Mouse (Mus musculus) MEL (cell line): ENCODE measurements around the gene Cers5. TPM values are rescaled to one million over a fixed set of nuclear protein-coding genes. Genes with fewer than 3 reads are reported as not detected.
"Not testable (repeated sequence)": the region's sequence is repeated elsewhere in the genome, so short reads cannot be mapped to it uniquely, and the experiment has no call there.

ENCODE experiments used
- DNase-seq: peaks from one replicate; pipeline ENCODE4 v3.0.0; 2011; ENCODE audit warnings: low read depth, low spot score
- H3K27ac ChIP-seq: 2 replicates; pipeline ENCODE4 v1.5.1; 2012; ENCODE audit warnings: low read depth, mild to moderate bottlenecking, control low read depth, low read length, moderate library complexity; ENCODE audit not compliant: control insufficient read depth
- H3K27me3 ChIP-seq, 2 experiments: fragments of 150-350 bp in 1 of 2; sonication (generic) in 1 of 2; 2 replicates each; pipeline ENCODE4 v1.6.1; 2012; ENCODE audit warnings: low read length in 2 of 2, mild to moderate bottlenecking in 2 of 2, improper control_type of control experiment in 1 of 2, moderate library complexity in 1 of 2; ENCODE audit not compliant: insufficient read depth in 2 of 2, control insufficient read depth in 1 of 2
- H3K36me3 ChIP-seq, 2 experiments: 2 replicates each; pipeline ENCODE4 v1.6.1; 2012 to 2014; ENCODE audit warnings: low read length in 2 of 2, improper control_type of control experiment in 1 of 2, inconsistent platforms in 1 of 2, mild to moderate bottlenecking in 1 of 2; ENCODE audit not compliant: insufficient read depth in 2 of 2, control insufficient read depth in 1 of 2
- H3K4me1 ChIP-seq, 2 experiments: fragments of 150-350 bp in 1 of 2; sonication (generic) in 1 of 2; 2 replicates each; pipeline ENCODE4 v1.6.1; 2012; ENCODE audit warnings: low read length in 2 of 2, improper control_type of control experiment in 1 of 2, mild to moderate bottlenecking in 1 of 2; ENCODE audit not compliant: insufficient read depth in 2 of 2, control insufficient read depth in 1 of 2
- H3K4me3 ChIP-seq, 2 experiments: fragments of 150-350 bp in 1 of 2; sonication (generic) in 1 of 2; 2 replicates each; pipeline ENCODE4 v1.5.1; 2012; ENCODE audit warnings: low read depth in 2 of 2, low read length in 2 of 2, mild to moderate bottlenecking in 2 of 2, moderate library complexity in 2 of 2, control low read depth in 1 of 2, improper control_type of control experiment in 1 of 2; ENCODE audit not compliant: control insufficient read depth in 1 of 2, insufficient read depth in 1 of 2
- H3K79me2 ChIP-seq: 2 replicates; pipeline ENCODE4 v1.6.1; 2012; ENCODE audit warnings: mild to moderate bottlenecking, low read length, moderate library complexity; ENCODE audit not compliant: control insufficient read depth, poor library complexity, insufficient read depth
- H3K9ac ChIP-seq: 2 replicates; pipeline ENCODE4 v1.6.1; 2012; ENCODE audit warnings: low read depth, mild to moderate bottlenecking, control low read depth, low read length, moderate library complexity; ENCODE audit not compliant: control insufficient read depth, poor library complexity, severe bottlenecking
- H3K9me3 ChIP-seq: fragments of 150-350 bp; sonication (generic); replicated peaks from 2 replicates; pipeline ENCODE4 v1.6.1; 2012; ENCODE audit warnings: mild to moderate bottlenecking, low read length, improper control_type of control experiment, moderate library complexity; ENCODE audit not compliant: insufficient read depth
- CHD1 ChIP-seq: IDR thresholded peaks from 2 replicates; pipeline ENCODE4 v1.6.1; 2012; ENCODE audit warnings: low read depth, mild to moderate bottlenecking, inconsistent platforms, low read length, improper control_type of control experiment
- E2F4 ChIP-seq: IDR thresholded peaks from 2 replicates; pipeline ENCODE4 v1.6.1; 2011; ENCODE audit warnings: low read depth, low read length, improper control_type of control experiment, borderline replicate concordance
- ELF1 ChIP-seq: IDR thresholded peaks from 2 replicates; pipeline ENCODE4 v1.6.1; 2014; ENCODE audit warnings: low read depth, mild to moderate bottlenecking, inconsistent platforms, low read length, improper control_type of control experiment, moderate library complexity
- ETS1 ChIP-seq: IDR thresholded peaks from 2 replicates; pipeline ENCODE4 v1.6.1; 2012; ENCODE audit warnings: low read depth, mild to moderate bottlenecking, inconsistent platforms, low read length, improper control_type of control experiment, moderate library complexity
- GABPA ChIP-seq: IDR thresholded peaks from 2 replicates; pipeline ENCODE4 v1.6.1; 2012; ENCODE audit warnings: low read depth, mild to moderate bottlenecking, inconsistent platforms, low read length, improper control_type of control experiment, moderate library complexity
- GATA1 ChIP-seq: IDR thresholded peaks from 2 replicates; pipeline ENCODE4 v1.6.1; 2011; ENCODE audit warnings: low read depth, low read length, improper control_type of control experiment
- HCFC1 ChIP-seq: IDR thresholded peaks from 2 replicates; pipeline ENCODE4 v1.6.1; 2012; ENCODE audit warnings: low read depth, mild to moderate bottlenecking, inconsistent platforms, low read length, improper control_type of control experiment, moderate library complexity
- JUND ChIP-seq: IDR thresholded peaks from 2 replicates; pipeline ENCODE4 v1.6.1; 2011; ENCODE audit warnings: low read depth, mild to moderate bottlenecking, improper control_type of control experiment, low read length
- KAT2A ChIP-seq: conservative IDR thresholded peaks from 2 replicates; pipeline ENCODE4 v1.6.1; 2012; ENCODE audit warnings: low read depth, low read length, improper control_type of control experiment, inconsistent platforms
- MAX ChIP-seq: IDR thresholded peaks from 2 replicates; pipeline ENCODE4 v1.6.1; 2011; ENCODE audit warnings: low read length, improper control_type of control experiment
- MAZ ChIP-seq: IDR thresholded peaks from 2 replicates; pipeline ENCODE4 v1.6.1; 2012; ENCODE audit warnings: low read depth, mild to moderate bottlenecking, inconsistent platforms, low read length, improper control_type of control experiment
- MXI1 ChIP-seq: IDR thresholded peaks from 2 replicates; pipeline ENCODE4 v1.6.1; 2011; ENCODE audit warnings: mild to moderate bottlenecking, low read depth, low read length, improper control_type of control experiment
- MYC ChIP-seq: IDR thresholded peaks from 2 replicates; pipeline ENCODE4 v1.6.1; 2011; ENCODE audit warnings: low read depth, mild to moderate bottlenecking, low read length, improper control_type of control experiment, moderate library complexity
- NELFE ChIP-seq: IDR thresholded peaks from 2 replicates; pipeline ENCODE4 v1.6.1; 2011; ENCODE audit warnings: low read depth, low read length, improper control_type of control experiment
- NRF1 ChIP-seq: IDR thresholded peaks from 2 replicates; pipeline ENCODE4 v1.6.1; 2014; ENCODE audit warnings: low read depth, mild to moderate bottlenecking, inconsistent platforms, low read length, improper control_type of control experiment, moderate library complexity; ENCODE audit not compliant: poor library complexity, insufficient read depth, severe bottlenecking
- POLR2A ChIP-seq, 2 experiments: IDR thresholded peaks; 2 replicates each; pipeline ENCODE4 v1.6.1; 2011 to 2012; ENCODE audit warnings: low read length in 2 of 2, mild to moderate bottlenecking in 2 of 2, control low read depth in 1 of 2, improper control_type of control experiment in 1 of 2, low read depth in 1 of 2, moderate library complexity in 1 of 2; ENCODE audit not compliant: control insufficient read depth in 1 of 2, insufficient read depth in 1 of 2, poor library complexity in 1 of 2
- POLR2AphosphoS2 ChIP-seq: IDR thresholded peaks from 2 replicates; pipeline ENCODE4 v1.6.1; 2011; ENCODE audit warnings: low read length, improper control_type of control experiment
- POLR2AphosphoS5 ChIP-seq: IDR thresholded peaks from 2 replicates; pipeline ENCODE4 v1.6.1; 2012; ENCODE audit warnings: low read depth, borderline replicate concordance, mild to moderate bottlenecking, inconsistent platforms, low read length, moderate library complexity, mixed read lengths
- RCOR1 ChIP-seq: IDR thresholded peaks from 2 replicates; pipeline ENCODE4 v1.6.1; 2012; ENCODE audit warnings: low read depth, mild to moderate bottlenecking, inconsistent platforms, low read length, improper control_type of control experiment
- SIN3A ChIP-seq: IDR thresholded peaks from 2 replicates; pipeline ENCODE4 v1.6.1; 2012; ENCODE audit warnings: low read length, improper control_type of control experiment, inconsistent platforms
- TAL1 ChIP-seq: IDR thresholded peaks from 2 replicates; pipeline ENCODE4 v1.6.1; 2012; ENCODE audit warnings: mild to moderate bottlenecking, inconsistent platforms, low read length, moderate library complexity, mixed read lengths
- ZC3H11A ChIP-seq: IDR thresholded peaks from 2 replicates; pipeline ENCODE4 v1.6.1; 2012; ENCODE audit warnings: low read depth, mild to moderate bottlenecking, inconsistent platforms, low read length, improper control_type of control experiment
- ZKSCAN1 ChIP-seq: IDR thresholded peaks from 2 replicates; pipeline ENCODE4 v1.6.1; 2012; ENCODE audit warnings: low read depth, mild to moderate bottlenecking, inconsistent platforms, low read length, improper control_type of control experiment, moderate library complexity
- ZNF384 ChIP-seq: IDR thresholded peaks from 2 replicates; pipeline ENCODE4 v1.6.1; 2012; ENCODE audit warnings: low read depth, mild to moderate bottlenecking, inconsistent platforms, low read length, improper control_type of control experiment
- polyA plus RNA-seq, 2 experiments: library from polyadenylated mRNA; stranded (reverse) in 1 of 2; unstranded in 1 of 2; fragments of >175 nt in 1 of 2; fragments of >200 nt in 1 of 2; gene quantifications; 2 replicates each; pipeline versions ENCODE4 v1.2.1 to v1.2.4; 2012; ENCODE audit warnings: low replicate concordance in 2 of 2, low read depth in 1 of 2; ENCODE audit not compliant: insufficient read length in 2 of 2, insufficient read depth in 1 of 2, missing spikeins in 1 of 2
- total RNA-seq: library from RNA; depleted of rRNA; stranded (reverse); fragments of 300-350 nt; gene quantifications from 2 replicates; pipeline ENCODE4 v1.2.3, GENCODE M21; 2012

Gene Cers5
- total and polyA plus RNA-seq, 3 experiments, result 21.8 to 43.5 TPM; not detected in 1

- H3K27ac ChIP-seq, H3K9ac ChIP-seq, H3K36me3 ChIP-seq, H3K9me3 ChIP-seq, H3K4me3 ChIP-seq, H3K27me3 ChIP-seq, DNase-seq: not testable (repeated sequence)
- Histone ChIP-seq H3K79me2 (peaks cover 13% of the 10 kb centered on the region), H3K4me1 (peaks cover 0 to 15% of the 10 kb centered on the region in 2 experiments; a peak in 2 of 4 replicates)
- peak; percentile 68; the same call in 1 of the 2 replicates for TF ChIP-seq ZNF384
Measured at GRCm38 (mm10) chr15:99727039-99727438, 45.6 kb downstream of the Cers5 start.

- TF ChIP-seq E2F4 (no peak), JUND (no peak), POLR2AphosphoS2 (no peak), NELFE (no peak), MYC (no peak), ZC3H11A (no peak)
- peaks cover 6 to 10% of the 10 kb centered on the region in 2 experiments for H3K36me3 ChIP-seq
- peak overlapping the region; percentile 84 for H3K9ac ChIP-seq
- H3K27me3 ChIP-seq, result no peaks in the 10 kb centered on the region
- H3K4me3 ChIP-seq, result peak overlapping the region; percentile 87 to 92
- H3K4me1 ChIP-seq, result peaks cover 0 to 15% of the 10 kb centered on the region in 2 experiments; a peak in 2 of 4 replicates
- peak; percentile 38 for DNase-seq
- no peak overlapping the region for H3K27ac ChIP-seq
- peaks cover 13% of the 10 kb centered on the region for H3K79me2 ChIP-seq
- no peaks in the 10 kb centered on the region for H3K9me3 ChIP-seq
Measured at GRCm38 (mm10) chr15:99726549-99726948, 46.1 kb downstream of the Cers5 start.

GRCm38 (mm10) chr15:99725341-99726155 is 47.1 kb downstream of the Cers5 start, which contains the start of gene Cox14:
TSS of gene Cox14 (plus strand) at chr15:99725618.
- H3K36me3 ChIP-seq, result peaks cover 4 to 10% of the 10 kb centered on the region in 2 experiments; a peak in 3 of 4 replicates
- DNase-seq, result peak; percentile 100
- peaks cover 0 to 13% of the 10 kb centered on the region in 2 experiments; a peak in 2 of 4 replicates for H3K4me1 ChIP-seq
- peak within 1 kb of the TSS; percentile 84 for H3K9ac ChIP-seq
- H3K27me3 ChIP-seq, result no peaks in the 10 kb centered on the region
- peak within 1 kb of the TSS; percentile 87 to 92 for H3K4me3 ChIP-seq
- no peaks in the 10 kb centered on the region for H3K9me3 ChIP-seq
- peaks cover 13% of the 10 kb centered on the region for H3K79me2 ChIP-seq
- peak within 1 kb of the TSS; percentile 70 for H3K27ac ChIP-seq
- TF ChIP-seq CHD1, result no peak
- no peak for TF ChIP-seq ZC3H11A
- TF ChIP-seq MYC, result peak; percentile 67; the same call in 1 of the 2 replicates
- peak; percentile 91 for TF ChIP-seq MXI1
- TF ChIP-seq ZKSCAN1, result no peak; the same call in 1 of the 2 replicates
- peak; percentile 98 for TF ChIP-seq ELF1
- no peak for TF ChIP-seq TAL1
- no peak for TF ChIP-seq RCOR1
- TF ChIP-seq NRF1, result peak; percentile 93
- TF ChIP-seq POLR2AphosphoS2, result peak; percentile 92
- no peak for TF ChIP-seq GATA1
- peak; percentile 96 to 98 for TF ChIP-seq POLR2A (IDR thresholded peaks at IDR 0.05; ENCODE audit: control insufficient read depth in 1 of 2, insufficient read depth in 1 of 2, low read depth in 1 of 2, low read length in 2 of 2, poor library complexity in 1 of 2)
- peak; percentile 90 for TF ChIP-seq SIN3A
- TF ChIP-seq HCFC1, result peak; percentile 99
- TF ChIP-seq POLR2AphosphoS5, result no peak
- TF ChIP-seq ETS1, result peak; percentile 48; the same call in 1 of the 2 replicates
- TF ChIP-seq JUND, result no peak
- peak; percentile 88 for TF ChIP-seq KAT2A
- TF ChIP-seq MAX, result peak; percentile 86
- no peak for TF ChIP-seq GABPA
- peak; percentile 73 for TF ChIP-seq MAZ
